Mouse (Mus musculus): ENCODE results near the gene Capg. TPM values are rescaled to one million over a fixed set of nuclear protein-coding genes. Genes with fewer than 3 reads are reported as not detected.
A peak's percentile ranks its signal among the peaks of the same experiment; 100 is the strongest.

Gene Capg
- total and polyA plus RNA-seq, 3 experiments: 241 to 283 TPM; not detected in 1

DNA sequence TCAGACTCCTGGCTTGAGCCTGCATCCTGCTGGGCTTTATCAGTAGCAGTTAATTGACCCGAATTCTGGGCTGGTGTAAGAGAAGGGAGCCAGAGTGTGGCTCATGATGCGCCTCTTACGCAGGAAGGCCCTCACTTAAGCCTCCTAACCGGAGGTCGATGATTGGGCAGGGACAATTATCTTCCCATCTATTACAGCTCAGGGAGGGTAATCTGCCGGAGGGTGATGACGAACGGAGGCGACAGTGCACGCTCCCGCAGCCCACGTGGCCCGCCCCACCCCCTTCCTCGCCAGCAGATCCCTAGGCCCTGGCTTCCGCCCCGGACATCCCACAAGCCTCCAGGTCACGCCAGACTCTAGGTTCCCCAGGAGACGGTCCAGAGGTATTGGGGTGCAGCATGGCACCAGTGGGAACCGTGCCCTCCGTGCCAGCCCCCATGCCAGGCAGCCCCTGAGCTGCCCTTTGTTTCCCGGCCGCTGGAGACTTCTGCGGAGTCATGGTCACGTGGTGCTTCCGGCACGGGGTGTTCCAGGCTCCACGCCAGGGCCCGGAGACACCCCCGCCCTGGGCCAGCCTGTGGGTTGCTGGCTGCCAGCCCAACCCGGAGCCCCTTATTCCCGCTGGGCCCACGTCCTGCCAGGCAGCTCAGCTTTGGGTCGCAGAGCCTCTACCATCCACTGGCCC, 31.7 kb upstream of the Capg start:
- Histone ChIP-seq H3K9ac (ENCODE audit: control insufficient read depth, low read depth, low read length, poor library complexity, severe bottlenecking) (peak overlapping the region; percentile 91), H3K27ac (ENCODE audit: control insufficient read depth, low read depth, low read length) (peak overlapping the region; percentile 95), H3K36me3 (ENCODE audit: control insufficient read depth in 1 of 2, insufficient read depth in 2 of 2, low read length in 2 of 2) (peaks cover 0 to 21% of the 10 kb centered on the region in 2 experiments; a peak in 2 of 4 replicates), H3K9me3 (replicated peaks; ENCODE audit: insufficient read depth, low read length) (no peaks in the 10 kb centered on the region), H3K4me3 (ENCODE audit: control insufficient read depth in 1 of 2, insufficient read depth in 1 of 2, low read depth in 2 of 2, low read length in 2 of 2) (peak overlapping the region; percentile 51 to 55), H3K4me1 (ENCODE audit: control insufficient read depth in 1 of 2, insufficient read depth in 2 of 2, low read length in 2 of 2) (peaks cover 18 to 29% of the 10 kb centered on the region in 2 experiments), H3K27me3 (ENCODE audit: control insufficient read depth in 1 of 2, insufficient read depth in 2 of 2, low read length in 2 of 2) (no peaks in the 10 kb centered on the region), H3K79me2 (ENCODE audit: control insufficient read depth, insufficient read depth, low read length, poor library complexity) (peaks cover 2% of the 10 kb centered on the region; the same call in 1 of the 2 replicates)
- peak; percentile 98 for DNase-seq (ENCODE audit: low read depth, low spot score)
- TF ChIP-seq NELFE (IDR thresholded peaks at IDR 0.05; ENCODE audit: low read depth, low read length) (peak; percentile 81), BHLHE40 (IDR thresholded peaks at IDR 0.05; ENCODE audit: borderline replicate concordance, low read depth, low read length) (peak; percentile 91), MAZ (IDR thresholded peaks at IDR 0.05; ENCODE audit: low read depth, low read length) (peak; percentile 90; the same call in 1 of the 2 replicates), MAX (IDR thresholded peaks at IDR 0.05; ENCODE audit: low read length) (peak; percentile 97), HCFC1 (IDR thresholded peaks at IDR 0.05; ENCODE audit: low read depth, low read length) (peak; percentile 75), RAD21 (IDR thresholded peaks at IDR 0.05; ENCODE audit: low read depth, low read length) (no peak), CHD1 (IDR thresholded peaks at IDR 0.05; ENCODE audit: low read depth, low read length) (no peak), EP300 (IDR thresholded peaks at IDR 0.05; ENCODE audit: low read depth in 1 of 2, low read length in 2 of 2) (peak; percentile 42 to 71; a peak in 3 of 4 replicates), TAL1 (IDR thresholded peaks at IDR 0.05; ENCODE audit: low read length) (no peak), E2F4 (IDR thresholded peaks at IDR 0.05; ENCODE audit: borderline replicate concordance, low read depth, low read length) (no peak), ZMIZ1 (IDR thresholded peaks at IDR 0.05; ENCODE audit: low read depth, low read length) (peak; percentile 88), MYC (IDR thresholded peaks at IDR 0.05; ENCODE audit: low read depth, low read length) (peak; percentile 99), ELF1 (IDR thresholded peaks at IDR 0.05; ENCODE audit: low read depth, low read length) (peak; percentile 32; the same call in 1 of the 2 replicates), KAT2A (conservative IDR thresholded peaks at IDR 0.05; ENCODE audit: low read depth, low read length) (0 out of 2 replicates have a peak, but pooled peaks have one; percentile 16), MEF2A (IDR thresholded peaks at IDR 0.05; ENCODE audit: extremely low read depth, insufficient replicate concordance, low read depth, low read length, poor library complexity, severe bottlenecking) (peak; percentile 42; the same call in 1 of the 2 replicates), POLR2AphosphoS5 (IDR thresholded peaks at IDR 0.05; ENCODE audit: borderline replicate concordance, low read depth, low read length) (no peak; the same call in 1 of the 2 replicates), TCF12 (IDR thresholded peaks at IDR 0.05; ENCODE audit: low read depth, low read length) (peak; percentile 55), NRF1 (IDR thresholded peaks at IDR 0.05; ENCODE audit: insufficient read depth, low read depth, low read length, poor library complexity, severe bottlenecking) (no peak), SMC3 (IDR thresholded peaks at IDR 0.05; ENCODE audit: low read depth, low read length) (no peak), POLR2AphosphoS2 (IDR thresholded peaks at IDR 0.05; ENCODE audit: low read length) (peak; percentile 70; the same call in 1 of the 2 replicates), MYB (IDR thresholded peaks at IDR 0.05; ENCODE audit: low read depth, low read length) (peak; percentile 47; the same call in 1 of the 2 replicates), USF2 (IDR thresholded peaks at IDR 0.05; ENCODE audit: borderline replicate concordance in 1 of 2, insufficient read depth in 1 of 2, low read depth in 1 of 2, low read length in 2 of 2) (peak; percentile 47 to 91; a peak in 3 of 4 replicates), CTCF (IDR thresholded peaks at IDR 0.05 in 2 of 3, conservative IDR thresholded peaks at IDR 0.05 in 1 of 3; ENCODE audit: control insufficient read depth in 1 of 3, insufficient read depth in 1 of 3, low read depth in 2 of 3, low read length in 3 of 3, poor library complexity in 1 of 3, severe bottlenecking in 1 of 3) (no peak), RCOR1 (IDR thresholded peaks at IDR 0.05; ENCODE audit: low read depth, low read length) (no peak), ZC3H11A (IDR thresholded peaks at IDR 0.05; ENCODE audit: low read depth, low read length) (no peak), GABPA (IDR thresholded peaks at IDR 0.05; ENCODE audit: low read depth, low read length) (peak; percentile 91; the same call in 1 of the 2 replicates), ETS1 (IDR thresholded peaks at IDR 0.05; ENCODE audit: low read depth, low read length) (peak; percentile 81), JUND (IDR thresholded peaks at IDR 0.05; ENCODE audit: low read depth, low read length) (no peak), CHD2 (IDR thresholded peaks at IDR 0.05; ENCODE audit: low read length) (no peak), UBTF (IDR thresholded peaks at IDR 0.05; ENCODE audit: borderline replicate concordance, insufficient read depth, low read depth, low read length) (no peak), POLR2A (IDR thresholded peaks at IDR 0.05; ENCODE audit: control insufficient read depth in 1 of 2, insufficient read depth in 1 of 2, low read depth in 1 of 2, low read length in 2 of 2, poor library complexity in 1 of 2) (peak; percentile 64 to 81), SIN3A (IDR thresholded peaks at IDR 0.05; ENCODE audit: low read length) (peak; percentile 94), GATA1 (IDR thresholded peaks at IDR 0.05; ENCODE audit: low read depth, low read length) (peak; percentile 94), MXI1 (IDR thresholded peaks at IDR 0.05; ENCODE audit: low read depth, low read length) (peak; percentile 98), ZKSCAN1 (IDR thresholded peaks at IDR 0.05; ENCODE audit: low read depth, low read length) (no peak)
